Comparison of ENCODE assay signal across 7 mouse cellular contexts in genomic region chr2:20969201-20970200, GRCm38 (mm10). TPM values are rescaled to one million over a fixed set of nuclear protein-coding genes. Genes with fewer than 3 reads are reported as not detected.
DNase-seq lines count a peak whose midpoint lies in the region; ATAC-seq lines count a peak whose summit lies in the region.

No protein-coding gene starts in this region.

- peak; percentile 96 for ATAC-seq in embryonic facial prominence, embryonic 12.5 days (ENCODE audit: insufficient number of reproducible peaks, insufficient read depth, low FRiP score, low TSS enrichment)
- peak; percentile 97 for ATAC-seq in limb, embryonic 11.5 days (ENCODE audit: insufficient number of reproducible peaks, low FRiP score, low TSS enrichment, low read depth)
- ATAC-seq in midbrain, embryonic 14.5 days (ENCODE audit: low FRiP score, low TSS enrichment): peak; percentile 97

- H3K9ac ChIP-seq in embryonic facial prominence, embryonic 12.5 days: peak overlapping the region; percentile 96
- H3K9ac ChIP-seq in limb, embryonic 11.5 days (ENCODE audit: low read length): peak overlapping the region; percentile 98
- peak overlapping the region; percentile 99 for H3K9ac ChIP-seq in midbrain, embryonic 14.5 days (replicated peaks; ENCODE audit: low read length)

- H3K27ac ChIP-seq in embryonic facial prominence, embryonic 12.5 days: peak overlapping the region; percentile 99
- H3K27ac ChIP-seq in limb, embryonic 11.5 days (replicated peaks; ENCODE audit: low read depth, low read length): peak overlapping the region; percentile 94
- H3K27ac ChIP-seq in midbrain, embryonic 14.5 days (replicated peaks; ENCODE audit: low read depth, low read length): peak overlapping the region; percentile 100

- no peaks in the 10 kb centered on the region for H3K27me3 ChIP-seq in embryonic facial prominence, embryonic 12.5 days
- no peaks in the 10 kb centered on the region for H3K27me3 ChIP-seq in limb, embryonic 11.5 days (ENCODE audit: control insufficient read depth, insufficient read depth, low read length)
- H3K27me3 ChIP-seq in midbrain, embryonic 14.5 days (ENCODE audit: control insufficient read depth, insufficient read depth, low read length): no peaks in the 10 kb centered on the region

- no peaks in the 10 kb centered on the region for H3K9me3 ChIP-seq in embryonic facial prominence, embryonic 12.5 days
- no peaks in the 10 kb centered on the region for H3K9me3 ChIP-seq in limb, embryonic 11.5 days (ENCODE audit: control insufficient read depth, low read length)
- H3K9me3 ChIP-seq in midbrain, embryonic 14.5 days (ENCODE audit: control insufficient read depth, low read length): no peaks in the 10 kb centered on the region

- under 1% methylated on average over 49 of the region's 49 CpGs for WGBS in embryonic facial prominence, embryonic 12.5 days
- WGBS in limb, embryonic 11.5 days: under 1% methylated on average over 49 of the region's 49 CpGs
- under 1% methylated on average over 49 of the region's 49 CpGs for WGBS in midbrain, embryonic 14.5 days

- peak; percentile 95 for DNase-seq in adrenal gland, postnatal 25 days
- DNase-seq in heart, adult 11 months: peak; percentile 100
- peak; percentile 93 for DNase-seq in kidney, adult 18-20 months
- peak; percentile 93 for DNase-seq in limb, embryonic 11.5 days (ENCODE audit: low spot score)
- peak; percentile 98 for DNase-seq in midbrain, embryonic 14.5 days
- peak; percentile 76 to 83 for DNase-seq in spleen, adult 18-20 months

- peak overlapping the region; percentile 85 for H3K4me3 ChIP-seq in embryonic facial prominence, embryonic 12.5 days
- H3K4me3 ChIP-seq in limb, embryonic 11.5 days (ENCODE audit: low read depth, low read length): peak overlapping the region; percentile 81
- H3K4me3 ChIP-seq in midbrain, embryonic 14.5 days (replicated peaks; ENCODE audit: low read depth, low read length): peak overlapping the region; percentile 93

- peaks cover 22% of the 10 kb centered on the region for H3K4me1 ChIP-seq in embryonic facial prominence, embryonic 12.5 days
- 0 out of 2 replicates have a peak, but pooled peaks cover 2% of the 10 kb centered on the region for H3K4me1 ChIP-seq in limb, embryonic 11.5 days (ENCODE audit: control insufficient read depth, insufficient read depth, low read length)
- H3K4me1 ChIP-seq in midbrain, embryonic 14.5 days (ENCODE audit: control insufficient read depth, insufficient read depth, low read length): peaks cover 10% of the 10 kb centered on the region

- H3K4me2 ChIP-seq in embryonic facial prominence, embryonic 12.5 days (replicated peaks): peak overlapping the region; percentile 83
- H3K4me2 ChIP-seq in limb, embryonic 11.5 days (ENCODE audit: low read depth, severe bottlenecking): peak overlapping the region; percentile 88
- H3K4me2 ChIP-seq in midbrain, embryonic 14.5 days (ENCODE audit: low read length): peak overlapping the region; percentile 77

- no peaks in the 10 kb centered on the region for H3K36me3 ChIP-seq in embryonic facial prominence, embryonic 12.5 days
- H3K36me3 ChIP-seq in limb, embryonic 11.5 days (ENCODE audit: control insufficient read depth, insufficient read depth, low read length): no peaks in the 10 kb centered on the region
- H3K36me3 ChIP-seq in midbrain, embryonic 14.5 days (ENCODE audit: control insufficient read depth, insufficient read depth, low read length): no peaks in the 10 kb centered on the region

RNA-seq across cellular contexts. Expression of gene Arhgap21, which starts 0.8 kb away (rescaled TPM):
- total RNA-seq in adrenal gland, postnatal 25 days (2021): 72.8 and 85.1 TPM in 2 replicates
- polyA plus RNA-seq in embryonic facial prominence, embryonic 12.5 days (2016; fragmentation: Nextera tagmentation; extraction: Ambion mirVana): 15.9 and 21.7 TPM in 2 replicates
- polyA plus RNA-seq in limb, embryonic 11.5 days (2014; fragmentation: Nextera tagmentation; extraction: Ambion mirVana): 16.3 and 16.9 TPM in 2 replicates
- 62.7 TPM in 2 replicates for polyA plus RNA-seq in midbrain, embryonic 14.5 days (2014; fragmentation: Nextera tagmentation; extraction: Ambion mirVana)

Comparison
In these comparisons a context has a peak if more than half of its experiments do, and no peak if none do; other contexts are left out.
1. Peak in every context shown above with its lines: DNase-seq, ATAC-seq, H3K4me3 ChIP-seq and H3K27ac ChIP-seq.